Mouse (Mus musculus) liver, embryonic 14.5 days (tissue): ENCODE results near the gene Sycn.

Experiments used
- CTCF ChIP-seq: IDR thresholded peaks from 2 replicates; pipeline ENCODE4 v1.5.1; 2016; ENCODE audit warnings: antibody characterized with exemption, low read depth, control low read depth
- EP300 ChIP-seq: IDR thresholded peaks from 2 replicates; pipeline ENCODE4 v1.6.1; 2016; ENCODE audit warnings: antibody characterized with exemption, low read depth

DNA sequence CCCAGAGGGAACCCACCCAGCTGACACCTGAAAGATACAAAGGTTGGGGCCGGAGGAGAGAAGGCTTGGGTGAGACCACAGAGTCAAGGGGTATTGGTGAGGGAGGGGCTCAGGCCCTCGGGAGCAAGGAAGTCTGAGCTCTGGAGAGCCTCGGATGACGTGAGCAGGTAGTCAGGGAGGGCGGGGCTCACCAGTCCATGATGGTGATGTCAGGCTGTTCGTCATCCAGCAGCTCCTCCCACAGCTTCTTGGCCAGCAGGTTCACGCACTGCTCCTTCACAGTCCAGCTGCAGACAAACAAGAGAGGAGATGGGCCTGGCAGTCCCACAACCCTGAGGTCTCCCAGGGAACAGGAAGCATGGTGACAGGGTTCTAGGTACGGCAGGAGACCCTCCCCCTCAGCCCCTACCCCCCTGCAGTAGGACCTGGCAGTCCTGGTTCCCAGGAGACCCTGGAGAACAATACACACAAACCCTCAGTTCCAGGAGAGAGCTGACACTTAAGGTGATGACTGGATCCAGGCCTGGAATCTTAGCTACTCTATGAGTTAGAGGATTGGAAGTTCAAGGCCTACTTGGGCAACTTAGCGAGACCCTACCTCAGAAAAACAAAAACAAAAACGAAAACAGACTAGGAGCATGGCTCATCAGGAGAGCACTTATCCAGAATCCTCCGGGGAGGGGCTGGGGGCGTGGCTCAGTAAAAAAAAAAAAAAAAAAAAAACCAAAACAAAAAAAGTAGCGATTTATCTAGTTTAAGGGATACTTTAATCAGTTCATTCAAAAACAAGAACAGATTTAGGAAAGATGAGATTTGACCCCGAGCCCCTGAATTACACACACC, 4.6 kb downstream of the Sycn start:
- TF ChIP-seq CTCF (no peak), EP300 (no peak)
